Mouse (Mus musculus): ENCODE results near the gene Usp22. TPM values are rescaled to one million over a fixed set of nuclear protein-coding genes. Genes with fewer than 3 reads are reported as not detected.

The Usp22 gene
- total RNA-seq, 1 experiment, result 111 TPM

GRCm38 (mm10) chr11:61202186-61202585 lies 27.3 kb upstream of the Usp22 start:
- H3K9ac ChIP-seq (ENCODE audit: insufficient read depth, low read depth, low read length, poor library complexity, severe bottlenecking), result no peak overlapping the region
- DNase-seq (ENCODE audit: low read depth, low spot score), result no peak
- no peaks in the 10 kb centered on the region for H3K36me3 ChIP-seq (ENCODE audit: control insufficient read depth, insufficient read depth, low read length, poor library complexity, severe bottlenecking)
- H3K4me3 ChIP-seq (ENCODE audit: insufficient read depth in 1 of 2, low read depth in 1 of 2, low read length in 2 of 2, poor library complexity in 1 of 2, severe bottlenecking in 1 of 2), result no peak overlapping the region
- no peaks in the 10 kb centered on the region for H3K9me3 ChIP-seq (ENCODE audit: control insufficient read depth, insufficient read depth, low read depth, low read length)
- TF ChIP-seq CHD2 (IDR thresholded peaks at IDR 0.05; ENCODE audit: low read depth, low read length), result no peak
- TF ChIP-seq ZC3H11A (IDR thresholded peaks at IDR 0.05; ENCODE audit: borderline replicate concordance, low read depth, low read length), result no peak
- no peak for TF ChIP-seq ZNF384 (IDR thresholded peaks at IDR 0.05; ENCODE audit: low read depth, low read length)
- no peak for TF ChIP-seq HCFC1 (IDR thresholded peaks at IDR 0.05; ENCODE audit: borderline replicate concordance, insufficient read depth, low read length)
- TF ChIP-seq MAFK (IDR thresholded peaks at IDR 0.05; ENCODE audit: insufficient read depth, low read depth, low read length), result no peak
- H3K27ac ChIP-seq (ENCODE audit: insufficient read depth, low read depth, low read length, poor library complexity, severe bottlenecking), result no peak overlapping the region
- no peaks in the 10 kb centered on the region for H3K4me1 ChIP-seq (ENCODE audit: control insufficient read depth in 2 of 2, insufficient read depth in 2 of 2, low read length in 2 of 2, poor library complexity in 1 of 2)
- in situ Hi-C loops (cut with MboI; ENCODE audit: low sequenced_read_pairs in 2 of 2, unreplicated experiment in 2 of 2), result no loop called here

DNA sequence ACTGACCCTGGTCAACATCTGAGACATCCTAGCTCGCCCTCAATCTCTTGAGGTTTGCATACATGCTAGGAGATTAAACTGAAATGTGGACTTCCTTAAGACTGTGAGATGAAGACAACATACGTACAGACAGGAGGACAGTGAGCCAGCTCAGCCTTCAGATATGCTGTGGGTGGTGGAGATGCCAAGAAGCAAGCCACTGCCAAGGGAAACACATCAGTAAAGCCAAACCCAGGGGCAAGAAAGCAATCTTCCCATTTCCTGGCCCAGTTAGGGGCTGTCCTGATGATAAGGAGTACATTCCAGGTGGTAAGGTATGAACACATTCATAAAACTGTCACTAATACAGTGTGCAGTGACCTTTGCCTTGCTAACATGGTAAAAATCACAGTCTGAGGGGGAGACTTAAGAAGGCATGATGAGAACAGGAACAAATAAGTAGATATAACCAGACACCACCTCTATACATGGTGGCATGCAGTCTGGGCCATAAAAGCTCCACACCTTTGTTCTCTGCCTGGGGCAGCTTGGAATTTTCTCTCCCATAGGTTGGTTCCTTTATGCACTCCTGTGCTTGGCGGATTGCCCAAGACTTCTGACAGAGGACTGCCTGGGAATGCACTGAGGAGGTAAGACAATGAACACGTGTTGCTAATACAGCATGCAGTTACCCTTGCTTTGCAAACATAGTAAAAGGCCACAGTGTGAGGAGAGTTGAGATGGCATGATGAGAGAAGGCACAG lies 24.9 kb upstream of the Usp22 start:
- H3K4me1 ChIP-seq (ENCODE audit: control insufficient read depth in 2 of 2, insufficient read depth in 2 of 2, low read length in 2 of 2, poor library complexity in 1 of 2), result no peaks in the 10 kb centered on the region
- no peak overlapping the region for H3K9ac ChIP-seq (ENCODE audit: insufficient read depth, low read depth, low read length, poor library complexity, severe bottlenecking)
- no peaks in the 10 kb centered on the region for H3K9me3 ChIP-seq (ENCODE audit: control insufficient read depth, insufficient read depth, low read depth, low read length)
- TF ChIP-seq HCFC1 (IDR thresholded peaks at IDR 0.05; ENCODE audit: borderline replicate concordance, insufficient read depth, low read length), result no peak
- TF ChIP-seq ZC3H11A (IDR thresholded peaks at IDR 0.05; ENCODE audit: borderline replicate concordance, low read depth, low read length), result no peak
- H3K36me3 ChIP-seq (ENCODE audit: control insufficient read depth, insufficient read depth, low read length, poor library complexity, severe bottlenecking), result no peaks in the 10 kb centered on the region
- in situ Hi-C loops (cut with MboI; ENCODE audit: low sequenced_read_pairs in 2 of 2, unreplicated experiment in 2 of 2), result loop anchor here in 1 of 2 experiments (10.0 kb wide), 1 partner anchor 205 kb away; no protein-coding TSS in a partner anchor
- H3K4me3 ChIP-seq (ENCODE audit: insufficient read depth in 1 of 2, low read depth in 1 of 2, low read length in 2 of 2, poor library complexity in 1 of 2, severe bottlenecking in 1 of 2), result no peak overlapping the region
- DNase-seq (ENCODE audit: low read depth, low spot score), result no peak
- no peak overlapping the region for H3K27ac ChIP-seq (ENCODE audit: insufficient read depth, low read depth, low read length, poor library complexity, severe bottlenecking)

DNA sequence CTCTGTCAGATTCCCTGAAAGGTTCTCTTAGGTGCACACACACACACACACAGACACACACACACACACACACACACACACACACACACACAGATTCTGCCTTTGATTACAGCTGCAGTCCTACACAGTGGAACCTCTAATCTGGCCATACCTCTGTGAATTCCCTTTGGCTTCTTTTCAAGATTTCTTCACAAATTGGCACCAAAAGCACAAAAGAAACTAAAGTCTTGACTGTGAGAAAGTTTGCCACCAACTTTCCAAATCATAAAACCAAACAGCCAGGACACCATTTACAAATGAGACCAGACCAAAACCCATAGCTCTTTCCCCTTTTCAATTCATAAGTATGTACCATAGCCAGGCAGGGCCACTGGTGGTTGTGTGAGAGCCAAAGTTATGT lies 23.1 kb upstream of the Usp22 start:
- H3K4me3 ChIP-seq (ENCODE audit: insufficient read depth in 1 of 2, low read depth in 1 of 2, low read length in 2 of 2, poor library complexity in 1 of 2, severe bottlenecking in 1 of 2), result no peak overlapping the region
- in situ Hi-C loops (cut with MboI; ENCODE audit: low sequenced_read_pairs in 2 of 2, unreplicated experiment in 2 of 2), result loop anchor here in 1 of 2 experiments (10.0 kb wide), 1 partner anchor 207 kb away; no protein-coding TSS in a partner anchor
- H3K27ac ChIP-seq (ENCODE audit: insufficient read depth, low read depth, low read length, poor library complexity, severe bottlenecking), result no peak overlapping the region
- H3K9ac ChIP-seq (ENCODE audit: insufficient read depth, low read depth, low read length, poor library complexity, severe bottlenecking), result no peak overlapping the region
- H3K9me3 ChIP-seq (ENCODE audit: control insufficient read depth, insufficient read depth, low read depth, low read length), result no peaks in the 10 kb centered on the region
- no peak for DNase-seq (ENCODE audit: low read depth, low spot score)
- H3K4me1 ChIP-seq (ENCODE audit: control insufficient read depth in 2 of 2, insufficient read depth in 2 of 2, low read length in 2 of 2, poor library complexity in 1 of 2), result no peaks in the 10 kb centered on the region
- no peaks in the 10 kb centered on the region for H3K36me3 ChIP-seq (ENCODE audit: control insufficient read depth, insufficient read depth, low read length, poor library complexity, severe bottlenecking)
- TF ChIP-seq CHD2 (IDR thresholded peaks at IDR 0.05; ENCODE audit: low read depth, low read length), result no peak
- no peak for TF ChIP-seq MAFK (IDR thresholded peaks at IDR 0.05; ENCODE audit: insufficient read depth, low read depth, low read length)

DNA sequence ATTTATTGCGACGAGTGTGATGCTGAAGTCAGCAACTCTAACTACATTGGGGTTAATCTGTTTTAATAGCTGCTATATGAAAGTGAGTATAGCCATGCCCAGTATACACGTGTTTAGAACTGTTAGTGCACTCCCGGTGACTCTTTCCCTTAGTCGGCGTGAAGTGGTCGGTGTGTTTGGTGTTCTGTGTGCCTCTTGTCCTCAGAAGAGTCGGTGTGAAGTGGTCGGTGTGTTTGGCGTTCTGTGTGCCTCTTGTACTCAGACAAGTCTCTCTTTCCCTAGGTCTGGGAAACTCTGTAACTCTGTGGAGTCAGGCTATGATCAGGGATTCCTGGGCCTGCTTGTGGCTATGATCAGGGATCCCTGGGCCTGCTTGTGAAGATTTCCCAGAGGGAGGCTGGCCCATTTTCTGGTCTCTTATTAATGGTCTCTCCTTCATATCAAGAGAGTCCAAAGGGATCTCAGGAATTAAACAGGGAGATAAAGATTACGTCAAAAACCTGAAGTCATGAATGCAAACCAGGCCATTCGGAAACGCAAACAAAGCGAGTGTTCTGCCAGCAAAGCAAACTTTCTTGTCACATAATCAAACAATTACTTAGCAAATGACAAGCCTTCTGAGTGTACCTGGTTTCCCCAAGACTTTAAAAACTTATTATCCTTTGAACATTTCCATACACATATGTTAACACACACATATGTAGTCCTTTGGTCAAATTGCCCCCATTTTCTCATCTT lies 21.9 kb upstream of the Usp22 start:
- Histone ChIP-seq H3K4me1 (ENCODE audit: control insufficient read depth in 2 of 2, insufficient read depth in 2 of 2, low read length in 2 of 2, poor library complexity in 1 of 2) (no peaks in the 10 kb centered on the region), H3K36me3 (ENCODE audit: control insufficient read depth, insufficient read depth, low read length, poor library complexity, severe bottlenecking) (no peaks in the 10 kb centered on the region), H3K9ac (ENCODE audit: insufficient read depth, low read depth, low read length, poor library complexity, severe bottlenecking) (no peak overlapping the region), H3K27ac (ENCODE audit: insufficient read depth, low read depth, low read length, poor library complexity, severe bottlenecking) (no peak overlapping the region), H3K4me3 (ENCODE audit: insufficient read depth in 1 of 2, low read depth in 1 of 2, low read length in 2 of 2, poor library complexity in 1 of 2, severe bottlenecking in 1 of 2) (no peak overlapping the region), H3K9me3 (ENCODE audit: control insufficient read depth, insufficient read depth, low read depth, low read length) (no peaks in the 10 kb centered on the region)
- no peak for DNase-seq (ENCODE audit: low read depth, low spot score)
- in situ Hi-C loops (cut with MboI; ENCODE audit: low sequenced_read_pairs in 2 of 2, unreplicated experiment in 2 of 2), result loop anchor here in 1 of 2 experiments (10.0 kb wide), 1 partner anchor 208 kb away; no protein-coding TSS in a partner anchor
- TF ChIP-seq ZNF384 (IDR thresholded peaks at IDR 0.05; ENCODE audit: low read depth, low read length) (no peak), CHD2 (IDR thresholded peaks at IDR 0.05; ENCODE audit: low read depth, low read length) (no peak), MAFK (IDR thresholded peaks at IDR 0.05; ENCODE audit: insufficient read depth, low read depth, low read length) (no peak), ZC3H11A (IDR thresholded peaks at IDR 0.05; ENCODE audit: borderline replicate concordance, low read depth, low read length) (no peak), HCFC1 (IDR thresholded peaks at IDR 0.05; ENCODE audit: borderline replicate concordance, insufficient read depth, low read length) (no peak)
